Mouse (Mus musculus): ENCODE results near the gene Tgfbr1.

DNA sequence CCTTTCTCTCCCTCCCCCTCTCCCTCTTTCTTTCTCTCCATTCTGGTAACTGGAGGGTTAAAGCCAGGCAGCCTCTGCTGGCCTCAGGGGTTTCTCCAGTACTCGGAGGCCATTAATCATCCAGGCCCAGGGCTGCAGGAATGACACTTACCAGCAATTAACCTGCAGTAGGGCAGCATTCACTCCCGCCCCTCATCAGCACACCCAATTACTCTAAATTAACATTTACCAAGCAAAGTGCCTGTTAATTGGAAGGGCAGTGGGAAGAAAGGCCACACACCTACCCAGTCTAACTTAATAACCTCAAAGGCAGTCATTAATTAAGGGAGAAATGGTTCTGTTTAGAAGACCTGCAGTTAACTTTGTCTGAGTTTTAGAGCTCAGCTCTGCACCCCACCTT, 71.4 kb downstream of the Tgfbr1 start:
- TF ChIP-seq USF2 (IDR thresholded peaks at IDR 0.05; ENCODE audit: borderline replicate concordance in 1 of 2, insufficient read depth in 1 of 2, low read depth in 1 of 2, low read length in 2 of 2) (no peak), EP300 (IDR thresholded peaks at IDR 0.05; ENCODE audit: low read depth in 1 of 2, low read length in 2 of 2) (no peak), HCFC1 (IDR thresholded peaks at IDR 0.05; ENCODE audit: low read depth, low read length) (no peak), POLR2A (IDR thresholded peaks at IDR 0.05; ENCODE audit: control insufficient read depth in 1 of 2, insufficient read depth in 1 of 2, low read depth in 1 of 2, low read length in 2 of 2, poor library complexity in 1 of 2) (no peak), MYB (IDR thresholded peaks at IDR 0.05; ENCODE audit: low read depth, low read length) (no peak), MAX (IDR thresholded peaks at IDR 0.05; ENCODE audit: low read length) (no peak), MEF2A (IDR thresholded peaks at IDR 0.05; ENCODE audit: extremely low read depth, insufficient replicate concordance, low read depth, low read length, poor library complexity, severe bottlenecking) (no peak), SMC3 (IDR thresholded peaks at IDR 0.05; ENCODE audit: low read depth, low read length) (no peak), CTCF (IDR thresholded peaks at IDR 0.05 in 2 of 3, conservative IDR thresholded peaks at IDR 0.05 in 1 of 3; ENCODE audit: control insufficient read depth in 1 of 3, insufficient read depth in 1 of 3, low read depth in 2 of 3, low read length in 3 of 3, poor library complexity in 1 of 3, severe bottlenecking in 1 of 3) (no peak), GATA1 (IDR thresholded peaks at IDR 0.05; ENCODE audit: low read depth, low read length) (no peak), CHD1 (IDR thresholded peaks at IDR 0.05; ENCODE audit: low read depth, low read length) (no peak), E2F4 (IDR thresholded peaks at IDR 0.05; ENCODE audit: borderline replicate concordance, low read depth, low read length) (no peak), KAT2A (conservative IDR thresholded peaks at IDR 0.05; ENCODE audit: low read depth, low read length) (no peak), BHLHE40 (IDR thresholded peaks at IDR 0.05; ENCODE audit: borderline replicate concordance, low read depth, low read length) (no peak)

All from MEL (cell line).